Mouse (Mus musculus) midbrain, embryonic 16.5 days (tissue): Measurements from ENCODE around the gene Sms. TPM values are rescaled to one million over a fixed set of nuclear protein-coding genes. Genes with fewer than 3 reads are reported as not detected.

Experiments
- ATAC-seq: fragments of 200-750 bp; cut with Nextera tagmentation; 2 replicates; pipeline ENCODE4 v1.8.0; 2017; ENCODE audit warnings: moderate TSS enrichment
- H3K27ac ChIP-seq: fragments of 300-500 bp; sonication (generic); 2 replicates; pipeline ENCODE4 v1.5.1; 2014; ENCODE audit warnings: mild to moderate bottlenecking, low read length, mixed read lengths
- H3K27me3 ChIP-seq: fragments of 300-500 bp; sonication (generic); 2 replicates; pipeline ENCODE4 v1.6.1; 2014; ENCODE audit warnings: low read depth, low read length, mixed read lengths; ENCODE audit not compliant: control insufficient read depth, insufficient read depth
- H3K36me3 ChIP-seq: fragments of 300-500 bp; sonication (generic); 2 replicates; pipeline ENCODE4 v1.6.1; 2014; ENCODE audit warnings: mild to moderate bottlenecking, low read length, moderate library complexity, mixed read lengths; ENCODE audit not compliant: control insufficient read depth, insufficient read depth
- H3K4me1 ChIP-seq: fragments of 300-500 bp; sonication (generic); 2 replicates; pipeline ENCODE4 v1.6.1; 2014; ENCODE audit warnings: mild to moderate bottlenecking, low read length, mixed read lengths; ENCODE audit not compliant: control insufficient read depth, insufficient read depth
- H3K4me2 ChIP-seq: fragments of 300-500 bp; sonication (generic); 2 replicates; pipeline ENCODE4 v1.6.1; 2014; ENCODE audit warnings: mild to moderate bottlenecking, low read length, mixed read lengths
- H3K4me3 ChIP-seq: fragments of 300-500 bp; sonication (generic); 2 replicates; pipeline ENCODE4 v1.5.1; 2014; ENCODE audit warnings: low read depth, mild to moderate bottlenecking, low read length, moderate library complexity, mixed read lengths
- H3K9ac ChIP-seq: fragments of 300-500 bp; sonication (generic); 2 replicates; pipeline ENCODE4 v1.6.1; 2014; ENCODE audit warnings: low read depth, low read length, mixed read lengths
- H3K9me3 ChIP-seq: fragments of 300-500 bp; sonication (generic); replicated peaks from 2 replicates; pipeline ENCODE4 v1.6.1; 2014; ENCODE audit warnings: mild to moderate bottlenecking, low read length, mixed read lengths; ENCODE audit not compliant: control insufficient read depth, poor library complexity, severe bottlenecking
- WGBS: fragments of 180-500 bp; shearing (Covaris S2); extraction: QIAGEN DNeasy Blood & Tissue Kit; methylation state at CpG from one replicate; pipeline ENCODE4 v1.1.7; 2014; 5-methylcytosine and 5-hydroxymethylcytosine counted together
- polyA plus RNA-seq: library from polyadenylated mRNA; unstranded; fragments of >200 nt; fragmentation: Nextera tagmentation; extraction: Ambion mirVana; gene quantifications from 2 replicates; pipeline ENCODE4 v1.2.1, GENCODE M21; 2015

Gene Sms
- polyA plus RNA-seq, 1 experiment from 2014 or later = 131 TPM

GRCm38 (mm10) chrX:157489871-157490721 is 2.0 kb downstream of the Sms start:
- 23% methylated on average over 9 of the region's 9 CpGs for WGBS
- Histone ChIP-seq H3K27ac (peak overlapping the region; percentile 93), H3K9me3 (no peaks in the 10 kb centered on the region), H3K4me2 (peak overlapping the region; percentile 62), H3K9ac (peak overlapping the region; percentile 81), H3K4me1 (peaks cover 9% of the 10 kb centered on the region), H3K27me3 (no peaks in the 10 kb centered on the region), H3K36me3 (no peaks in the 10 kb centered on the region), H3K4me3 (peak overlapping the region; percentile 61)
- no peak for ATAC-seq

GRCm38 (mm10) chrX:157488831-157489230 is 3.3 kb downstream of the Sms start:
- Histone ChIP-seq H3K4me3 (no peak overlapping the region), H3K4me1 (peaks cover 9% of the 10 kb centered on the region), H3K9ac (no peak overlapping the region), H3K36me3 (no peaks in the 10 kb centered on the region), H3K27ac (no peak overlapping the region), H3K4me2 (no peak overlapping the region), H3K27me3 (no peaks in the 10 kb centered on the region), H3K9me3 (no peaks in the 10 kb centered on the region)
- WGBS = 65% methylated on average over 3 of the region's 3 CpGs
- ATAC-seq = no peak

GRCm38 (mm10) chrX:157486765-157487164 is 5.3 kb downstream of the Sms start:
- H3K27me3 ChIP-seq = no peaks in the 10 kb centered on the region
- no peak for ATAC-seq
- peaks cover 9% of the 10 kb centered on the region for H3K4me1 ChIP-seq
- H3K4me2 ChIP-seq = no peak overlapping the region
- H3K4me3 ChIP-seq = no peak overlapping the region
- 60% methylated on average over 2 of the region's 2 CpGs for WGBS
- H3K27ac ChIP-seq = no peak overlapping the region
- H3K9ac ChIP-seq = no peak overlapping the region
- no peaks in the 10 kb centered on the region for H3K36me3 ChIP-seq
- no peaks in the 10 kb centered on the region for H3K9me3 ChIP-seq

- Histone ChIP-seq H3K36me3 (no peaks in the 10 kb centered on the region), H3K4me3 (no peak overlapping the region), H3K27ac (no peak overlapping the region), H3K4me1 (no peaks in the 10 kb centered on the region), H3K27me3 (no peaks in the 10 kb centered on the region), H3K9me3 (no peaks in the 10 kb centered on the region), H3K9ac (no peak overlapping the region), H3K4me2 (no peak overlapping the region)
- no peak for ATAC-seq
- WGBS = 73% methylated on average over 2 of the region's 2 CpGs
Measured at GRCm38 (mm10) chrX:157482842-157483241, 9.2 kb downstream of the Sms start.

- no peaks in the 10 kb centered on the region for H3K4me1 ChIP-seq
- no peak for ATAC-seq
- WGBS = 78% methylated on average over 2 of the region's 2 CpGs
Measured at GRCm38 (mm10) chrX:157481860-157482259, 10.2 kb downstream of the Sms start.

GRCm38 (mm10) chrX:157477328-157477727 is 14.8 kb downstream of the Sms start:
- no peak for ATAC-seq
- Histone ChIP-seq H3K36me3 (no peaks in the 10 kb centered on the region), H3K27me3 (no peaks in the 10 kb centered on the region), H3K4me3 (no peak overlapping the region), H3K4me1 (no peaks in the 10 kb centered on the region), H3K27ac (no peak overlapping the region), H3K9me3 (no peaks in the 10 kb centered on the region), H3K4me2 (no peak overlapping the region), H3K9ac (no peak overlapping the region)
- 75% methylated on average over 3 of the region's 3 CpGs for WGBS

More at GRCm38 (mm10) chrX:157481860-157482259, 10.2 kb downstream of the Sms start:
- Histone ChIP-seq H3K9me3 (no peaks in the 10 kb centered on the region), H3K4me3 (no peak overlapping the region), H3K9ac (no peak overlapping the region), H3K4me2 (no peak overlapping the region), H3K27me3 (no peaks in the 10 kb centered on the region), H3K36me3 (no peaks in the 10 kb centered on the region), H3K27ac (no peak overlapping the region)

- no peak overlapping the region for H3K9ac ChIP-seq
- H3K4me2 ChIP-seq = no peak overlapping the region
- no peaks in the 10 kb centered on the region for H3K27me3 ChIP-seq
- ATAC-seq = no peak
- no peak overlapping the region for H3K4me3 ChIP-seq
- WGBS = 87% methylated on average over 4 of the region's 4 CpGs
- H3K27ac ChIP-seq = no peak overlapping the region
- no peaks in the 10 kb centered on the region for H3K9me3 ChIP-seq
- no peaks in the 10 kb centered on the region for H3K36me3 ChIP-seq
- no peaks in the 10 kb centered on the region for H3K4me1 ChIP-seq
Measured at GRCm38 (mm10) chrX:157476153-157476810, 15.8 kb downstream of the Sms start.

GRCm38 (mm10) chrX:157471711-157472660 is 20.1 kb downstream of the Sms start:
- H3K27ac ChIP-seq = no peak overlapping the region
- H3K4me2 ChIP-seq = no peak overlapping the region
- H3K9ac ChIP-seq = no peak overlapping the region
- H3K4me1 ChIP-seq = no peaks in the 10 kb centered on the region
- no peaks in the 10 kb centered on the region for H3K27me3 ChIP-seq
- no peaks in the 10 kb centered on the region for H3K9me3 ChIP-seq
- no peak for ATAC-seq
- no peak overlapping the region for H3K4me3 ChIP-seq
- H3K36me3 ChIP-seq = no peaks in the 10 kb centered on the region
- WGBS = 84% methylated on average over 8 of the region's 8 CpGs
